Mouse (Mus musculus) lung, postnatal 0 days (tissue): Measurements from ENCODE around the gene Thy1.

Source experiments
- CTCF ChIP-seq: IDR thresholded peaks from 2 replicates; pipeline ENCODE4 v1.5.1; 2016; ENCODE audit warnings: antibody characterized with exemption, mild to moderate bottlenecking
- EP300 ChIP-seq: IDR thresholded peaks from 2 replicates; pipeline ENCODE4 v1.6.1; 2016; ENCODE audit warnings: antibody characterized with exemption, mild to moderate bottlenecking, control low read depth

- TF ChIP-seq CTCF: no peak
- no peak for TF ChIP-seq EP300
Observed at GRCm38 (mm10) chr9:44016304-44016703, 26.9 kb upstream of the Thy1 start.
